Mouse (Mus musculus) ES-Bruce4 (cell line): ENCODE results near the gene Kcnj2. TPM values are rescaled to one million over a fixed set of nuclear protein-coding genes. Genes with fewer than 3 reads are reported as not detected.
A peak's percentile ranks its signal among the peaks of the same experiment; 100 is the strongest.

Experiments
- H3K27ac ChIP-seq: 2 replicates; pipeline ENCODE4 v1.5.1; 2012; ENCODE audit warnings: low read length, inconsistent platforms; ENCODE audit not compliant: insufficient read depth
- H3K27me3 ChIP-seq: 2 replicates; pipeline ENCODE4 v1.6.1; 2012; ENCODE audit warnings: mild to moderate bottlenecking, low read length, inconsistent platforms; ENCODE audit not compliant: control insufficient read depth, poor library complexity, insufficient read depth, severe bottlenecking
- H3K36me3 ChIP-seq: 2 replicates; pipeline ENCODE4 v1.6.1; 2012; ENCODE audit warnings: inconsistent platforms, mild to moderate bottlenecking, low read length, moderate library complexity; ENCODE audit not compliant: control insufficient read depth, poor library complexity, insufficient read depth, severe bottlenecking
- H3K4me1 ChIP-seq: one replicate; pipeline ENCODE4 v1.8.1; 2011; ENCODE audit warnings: low read length; ENCODE audit not compliant: control insufficient read depth, insufficient read depth
- H3K4me3 ChIP-seq: 2 replicates; pipeline ENCODE4 v1.5.1; 2011; ENCODE audit warnings: low read depth, mild to moderate bottlenecking, low read length
- H3K9ac ChIP-seq: 2 replicates; pipeline ENCODE4 v1.6.1; 2012; ENCODE audit warnings: low read depth, mild to moderate bottlenecking, inconsistent platforms; ENCODE audit not compliant: poor library complexity, severe bottlenecking
- H3K9me3 ChIP-seq: replicated peaks from 2 replicates; pipeline ENCODE4 v1.6.1; 2012; ENCODE audit warnings: mild to moderate bottlenecking, low read length, inconsistent platforms; ENCODE audit not compliant: control insufficient read depth, poor library complexity, insufficient read depth, severe bottlenecking
- CTCF ChIP-seq: IDR thresholded peaks from one replicate; pipeline ENCODE4 v1.8.1; 2011; ENCODE audit warnings: low read depth, low read length
- EP300 ChIP-seq: IDR thresholded peaks from 2 replicates; pipeline ENCODE4 v1.6.1; 2011; ENCODE audit warnings: low read depth, low read length; ENCODE audit not compliant: insufficient read depth
- POLR2A ChIP-seq: IDR thresholded peaks from one replicate; pipeline ENCODE4 v1.8.1; 2011; ENCODE audit warnings: low read length; ENCODE audit not compliant: insufficient read depth
- polyA plus RNA-seq: library from polyadenylated mRNA; stranded (reverse); fragments of >200 nt; gene quantifications from 2 replicates; pipeline ENCODE4 v1.2.4, GENCODE M21; 2011; ENCODE audit warnings: low read depth; ENCODE audit not compliant: missing spikeins, insufficient read depth, insufficient read length

The Kcnj2 gene
- polyA plus RNA-seq, 1 experiment, result 0.15 TPM

GRCm38 (mm10) chr11:111064751-111065527 is 1.0 kb upstream of the Kcnj2 start:
- Histone ChIP-seq H3K4me1 (no peaks in the 10 kb centered on the region), H3K9me3 (no peaks in the 10 kb centered on the region), H3K36me3 (no peaks in the 10 kb centered on the region), H3K27ac (no peak overlapping the region), H3K27me3 (peaks cover 8% of the 10 kb centered on the region), H3K4me3 (peak overlapping the region; percentile 97), H3K9ac (peak overlapping the region; percentile 46)
- TF ChIP-seq POLR2A, result no peak
- TF ChIP-seq CTCF, result peak; percentile 38

GRCm38 (mm10) chr11:111066299-111066691 is 331 bp downstream of the Kcnj2 start:
- no peak for TF ChIP-seq POLR2A
- no peak for TF ChIP-seq CTCF
- no peak for TF ChIP-seq EP300
- no peaks in the 10 kb centered on the region for H3K9me3 ChIP-seq
- H3K4me1 ChIP-seq, result no peaks in the 10 kb centered on the region
- H3K9ac ChIP-seq, result peak overlapping the region; percentile 37
- H3K27me3 ChIP-seq, result peaks cover 8% of the 10 kb centered on the region
- H3K36me3 ChIP-seq, result no peaks in the 10 kb centered on the region
- H3K4me3 ChIP-seq, result peak overlapping the region; percentile 55
- no peak overlapping the region for H3K27ac ChIP-seq

- TF ChIP-seq POLR2A (no peak), CTCF (no peak), EP300 (no peak)
- no peak overlapping the region for H3K4me3 ChIP-seq
- no peak overlapping the region for H3K9ac ChIP-seq
Observed at GRCm38 (mm10) chr11:111067787-111068186, 1.8 kb downstream of the Kcnj2 start.

GRCm38 (mm10) chr11:111070460-111070859 is 4.5 kb downstream of the Kcnj2 start:
- Histone ChIP-seq H3K4me1 (no peaks in the 10 kb centered on the region), H3K27ac (no peak overlapping the region), H3K9me3 (no peaks in the 10 kb centered on the region), H3K27me3 (peaks cover 8% of the 10 kb centered on the region), H3K9ac (no peak overlapping the region), H3K4me3 (no peak overlapping the region), H3K36me3 (no peaks in the 10 kb centered on the region)
- TF ChIP-seq POLR2A (no peak), EP300 (no peak), CTCF (no peak)

More at GRCm38 (mm10) chr11:111067787-111068186, 1.8 kb downstream of the Kcnj2 start:
- no peaks in the 10 kb centered on the region for H3K9me3 ChIP-seq
- peaks cover 8% of the 10 kb centered on the region for H3K27me3 ChIP-seq
- H3K36me3 ChIP-seq, result no peaks in the 10 kb centered on the region
- no peaks in the 10 kb centered on the region for H3K4me1 ChIP-seq
- no peak overlapping the region for H3K27ac ChIP-seq

- no peak overlapping the region for H3K4me3 ChIP-seq
- no peaks in the 10 kb centered on the region for H3K9me3 ChIP-seq
- TF ChIP-seq EP300 (no peak), CTCF (no peak), POLR2A (no peak)
- H3K36me3 ChIP-seq, result no peaks in the 10 kb centered on the region
- H3K4me1 ChIP-seq, result no peaks in the 10 kb centered on the region
- H3K27me3 ChIP-seq, result no peaks in the 10 kb centered on the region; the same call in 1 of the 2 replicates
- no peak overlapping the region for H3K27ac ChIP-seq
- H3K9ac ChIP-seq, result no peak overlapping the region
Observed at GRCm38 (mm10) chr11:111074131-111074530, 8.2 kb downstream of the Kcnj2 start.

- Histone ChIP-seq H3K4me3 (no peak overlapping the region), H3K27me3 (no peaks in the 10 kb centered on the region; the same call in 1 of the 2 replicates), H3K36me3 (no peaks in the 10 kb centered on the region), H3K9ac (no peak overlapping the region), H3K27ac (no peak overlapping the region), H3K9me3 (no peaks in the 10 kb centered on the region), H3K4me1 (no peaks in the 10 kb centered on the region)
- TF ChIP-seq CTCF (no peak), POLR2A (no peak), EP300 (no peak)
Observed at GRCm38 (mm10) chr11:111078107-111078506, 12.1 kb downstream of the Kcnj2 start.
